Mouse (Mus musculus) lung, postnatal 0 days (tissue): ENCODE data around the gene Hormad2.

Experiments used
- CTCF ChIP-seq: IDR thresholded peaks from 2 replicates; pipeline ENCODE4 v1.5.1; 2016; ENCODE audit warnings: antibody characterized with exemption, mild to moderate bottlenecking
- EP300 ChIP-seq: IDR thresholded peaks from 2 replicates; pipeline ENCODE4 v1.6.1; 2016; ENCODE audit warnings: antibody characterized with exemption, mild to moderate bottlenecking, control low read depth

GRCm38 (mm10) chr11:4339275-4339674 lies 101.6 kb downstream of the Hormad2 start:
- TF ChIP-seq CTCF (no peak), EP300 (no peak)
